Mouse (Mus musculus) E14TG2a.4 (cell line): ENCODE data around the gene Cd300lf.
A peak's percentile ranks its signal among the peaks of the same experiment; 100 is the strongest.

ENCODE experiments used
- H3K27me3 ChIP-seq: 2 replicates; pipeline ENCODE4 v1.6.1; 2014; ENCODE audit warnings: low read length, control low read depth; ENCODE audit not compliant: insufficient read depth
- H3K36me3 ChIP-seq: 2 replicates; pipeline ENCODE4 v1.6.1; 2014; ENCODE audit warnings: low read length, control low read depth; ENCODE audit not compliant: insufficient read depth
- H3K4me1 ChIP-seq: replicated peaks from 2 replicates; pipeline ENCODE4 v1.6.1; 2014; ENCODE audit warnings: low read depth, low read length, control low read depth
- H3K4me3 ChIP-seq: replicated peaks from 2 replicates; pipeline ENCODE4 v1.5.1; 2014; ENCODE audit warnings: mild to moderate bottlenecking, low read length
- H3K9me3 ChIP-seq: 2 replicates; pipeline ENCODE4 v1.6.1; 2014; ENCODE audit warnings: low read length, control low read depth
- CTCF ChIP-seq: conservative IDR thresholded peaks from 2 replicates; pipeline ENCODE4 v1.5.1; 2014; ENCODE audit warnings: low read length
- NANOG ChIP-seq: IDR thresholded peaks from 2 replicates; pipeline ENCODE4 v1.6.1; 2014; ENCODE audit warnings: borderline replicate concordance, low read length, mixed read lengths
- POU5F1 ChIP-seq: IDR thresholded peaks from 2 replicates; pipeline ENCODE4 v1.6.1; 2014; ENCODE audit warnings: low read length, borderline replicate concordance

The Cd300lf gene

GRCm38 (mm10) chr11:115153699-115154292 is 20.0 kb upstream of the Cd300lf start:
- Histone ChIP-seq H3K36me3 (no peaks in the 10 kb centered on the region), H3K4me3 (peak overlapping the region; percentile 78), H3K4me1 (peaks cover 34% of the 10 kb centered on the region), H3K9me3 (no peaks in the 10 kb centered on the region), H3K27me3 (peaks cover 70% of the 10 kb centered on the region)
- TF ChIP-seq NANOG, result no peak
- TF ChIP-seq CTCF, result peak; percentile 45

DNA sequence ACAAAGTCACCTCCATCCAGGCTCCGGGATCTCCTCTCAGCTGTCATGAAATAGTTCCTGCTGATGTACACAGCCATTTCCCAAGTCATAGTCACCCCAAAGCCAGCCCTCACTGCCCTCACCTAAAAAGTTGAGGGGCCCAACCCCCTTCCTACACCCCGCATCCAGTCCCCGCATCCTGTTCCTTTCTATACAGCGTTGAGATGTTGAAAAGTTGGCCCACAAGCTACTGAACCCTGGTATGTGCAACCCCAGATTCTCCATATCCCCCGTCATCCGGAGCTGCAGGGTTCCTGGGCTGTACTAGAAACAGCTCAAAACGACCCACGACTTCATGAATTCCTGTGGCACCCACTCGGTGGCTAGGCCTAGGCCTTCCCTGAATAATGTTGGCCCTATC is 19.3 kb upstream of the Cd300lf start:
- Histone ChIP-seq H3K4me1 (peaks cover 34% of the 10 kb centered on the region), H3K9me3 (no peaks in the 10 kb centered on the region), H3K36me3 (no peaks in the 10 kb centered on the region), H3K27me3 (peaks cover 65% of the 10 kb centered on the region), H3K4me3 (peak overlapping the region; percentile 78)
- TF ChIP-seq CTCF, result no peak
- no peak for TF ChIP-seq POU5F1
- no peak for TF ChIP-seq NANOG

DNA sequence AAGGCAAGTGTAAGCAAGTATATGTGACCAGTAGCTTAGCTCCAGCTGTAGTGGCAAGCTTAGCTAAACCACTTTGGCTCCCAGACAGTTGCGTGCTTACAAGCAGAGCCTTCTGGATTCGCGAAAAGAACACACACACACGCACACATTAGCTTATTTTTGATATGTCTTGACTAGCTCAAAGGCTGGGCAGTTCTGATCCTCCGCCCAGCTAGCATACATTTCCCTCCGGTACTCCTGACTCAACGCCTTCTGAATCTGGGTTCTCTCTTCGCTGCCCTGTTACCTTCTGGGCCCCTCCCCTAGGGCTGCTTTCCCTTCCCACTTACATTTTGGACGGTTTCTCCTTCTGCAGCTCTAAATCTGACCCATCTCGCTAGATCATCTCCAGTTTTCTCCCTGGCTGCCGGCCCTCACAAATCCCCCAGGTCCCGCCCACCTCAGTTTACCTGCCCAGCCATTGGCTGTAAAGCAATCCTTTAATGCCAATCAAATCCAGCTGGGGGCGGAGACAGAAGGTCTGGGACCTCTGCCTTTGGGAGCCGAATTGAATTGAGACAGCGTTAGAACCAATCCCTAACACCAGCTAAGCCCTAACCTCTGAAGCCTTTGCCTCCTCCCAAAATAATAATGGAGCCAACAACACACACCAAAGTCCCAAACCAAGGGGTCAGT is 18.1 kb upstream of the Cd300lf start:
- H3K4me1 ChIP-seq, result peaks cover 39% of the 10 kb centered on the region
- TF ChIP-seq NANOG, result no peak
- TF ChIP-seq POU5F1, result no peak
- TF ChIP-seq CTCF, result no peak
- H3K27me3 ChIP-seq, result peaks cover 53% of the 10 kb centered on the region
- H3K9me3 ChIP-seq, result no peaks in the 10 kb centered on the region
- no peaks in the 10 kb centered on the region for H3K36me3 ChIP-seq
- peak overlapping the region; percentile 76 for H3K4me3 ChIP-seq

- Histone ChIP-seq H3K9me3 (no peaks in the 10 kb centered on the region), H3K4me3 (no peak overlapping the region), H3K36me3 (no peaks in the 10 kb centered on the region), H3K4me1 (peaks cover 45% of the 10 kb centered on the region), H3K27me3 (peaks cover 42% of the 10 kb centered on the region)
- TF ChIP-seq CTCF (no peak), POU5F1 (no peak), NANOG (no peak)
Measured at GRCm38 (mm10) chr11:115150741-115151254, 17.0 kb upstream of the Cd300lf start.

GRCm38 (mm10) chr11:115147813-115148212 is 14.0 kb upstream of the Cd300lf start:
- no peaks in the 10 kb centered on the region for H3K36me3 ChIP-seq
- no peak for TF ChIP-seq CTCF
- TF ChIP-seq POU5F1, result no peak
- TF ChIP-seq NANOG, result no peak
- H3K9me3 ChIP-seq, result no peaks in the 10 kb centered on the region
- no peak overlapping the region for H3K4me3 ChIP-seq
- H3K27me3 ChIP-seq, result peaks cover 15% of the 10 kb centered on the region
- H3K4me1 ChIP-seq, result peaks cover 33% of the 10 kb centered on the region

DNA sequence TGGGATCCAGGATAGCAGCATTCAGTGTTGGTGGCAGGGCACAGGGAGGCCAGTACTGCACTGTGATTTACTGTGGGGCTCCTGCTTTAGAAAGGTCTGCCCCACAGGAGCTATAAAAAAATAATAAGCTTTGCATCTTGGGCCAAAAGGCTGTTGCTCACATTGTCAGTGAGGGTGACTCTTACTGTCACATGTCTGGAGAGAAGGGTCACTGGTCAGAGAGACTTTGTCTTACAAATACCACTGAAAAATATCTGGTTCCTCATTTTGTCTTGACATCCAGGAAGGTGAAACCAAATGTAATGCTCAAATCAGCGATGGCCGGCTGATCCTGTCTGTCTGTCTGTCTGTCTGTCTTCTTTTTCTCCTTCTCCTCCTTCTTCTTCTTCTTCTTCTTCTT is 8.2 kb upstream of the Cd300lf start:
- Histone ChIP-seq H3K4me3 (no peak overlapping the region), H3K4me1 (peaks cover 20% of the 10 kb centered on the region), H3K9me3 (no peaks in the 10 kb centered on the region), H3K36me3 (no peaks in the 10 kb centered on the region), H3K27me3 (peaks cover 11% of the 10 kb centered on the region)
- TF ChIP-seq NANOG, result no peak
- no peak for TF ChIP-seq CTCF
- no peak for TF ChIP-seq POU5F1

DNA sequence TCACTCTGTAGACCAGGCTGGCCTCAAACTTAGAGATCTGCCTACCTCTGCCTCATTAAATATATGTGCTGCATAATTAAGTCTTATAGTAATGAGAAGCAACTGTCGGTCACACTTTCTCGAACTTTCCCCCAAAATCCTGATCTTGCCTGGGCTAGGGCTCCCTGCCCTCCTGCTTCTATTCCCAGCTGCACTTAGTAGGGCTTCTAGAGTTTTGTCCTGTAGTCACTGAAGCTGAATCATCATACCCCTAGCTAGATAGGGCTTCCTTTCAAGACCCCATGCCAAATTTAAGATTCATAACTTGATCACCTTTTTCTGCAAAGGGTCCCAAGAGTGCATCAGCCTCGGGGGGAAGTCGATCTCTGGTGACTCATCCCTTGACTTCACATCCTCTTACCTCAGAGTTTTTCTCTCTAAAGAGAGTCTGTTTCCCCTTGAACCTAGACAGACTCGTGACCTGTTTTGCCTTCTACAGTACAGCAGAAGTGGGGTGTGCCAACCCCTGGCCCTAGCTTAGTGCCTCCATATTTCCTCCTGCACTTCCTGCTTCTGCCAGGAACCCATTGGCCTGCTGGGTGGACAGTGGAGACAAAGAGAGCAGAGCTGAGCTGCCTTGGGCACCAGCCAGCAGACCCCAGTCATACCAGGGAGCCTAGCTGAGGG is 4.9 kb upstream of the Cd300lf start:
- H3K36me3 ChIP-seq, result no peaks in the 10 kb centered on the region

GRCm38 (mm10) chr11:115131768-115132381 is 1.9 kb downstream of the Cd300lf start:
- no peak for TF ChIP-seq NANOG
- TF ChIP-seq POU5F1, result no peak
- TF ChIP-seq CTCF, result no peak
- H3K4me3 ChIP-seq, result no peak overlapping the region
- no peaks in the 10 kb centered on the region for H3K4me1 ChIP-seq
- no peaks in the 10 kb centered on the region for H3K9me3 ChIP-seq
- peaks cover 40% of the 10 kb centered on the region for H3K27me3 ChIP-seq
- H3K36me3 ChIP-seq, result no peaks in the 10 kb centered on the region

More for the DNA sequence above, 4.9 kb upstream of the Cd300lf start:
- Histone ChIP-seq H3K4me1 (0 out of 2 replicates have a peak, but pooled peaks cover 4% of the 10 kb centered on the region), H3K4me3 (no peak overlapping the region), H3K27me3 (peaks cover 21% of the 10 kb centered on the region), H3K9me3 (no peaks in the 10 kb centered on the region)
- TF ChIP-seq POU5F1 (no peak), NANOG (no peak), CTCF (no peak)
